Mouse (Mus musculus) liver, embryonic 16.5 days (tissue): Measurements from ENCODE around the gene Tmem52b. TPM values are rescaled to one million over a fixed set of nuclear protein-coding genes. Genes with fewer than 3 reads are reported as not detected.

Experiments
- ATAC-seq: fragments of 200-750 bp; cut with Nextera tagmentation; 2 replicates; pipeline ENCODE4 v1.8.0; 2017; ENCODE audit warnings: low read depth, mild to moderate bottlenecking, moderate number of reproducible peaks, moderate library complexity
- H3K27ac ChIP-seq: fragments of 300-500 bp; sonication (generic); 2 replicates; pipeline ENCODE4 v1.5.1; 2014; ENCODE audit warnings: mild to moderate bottlenecking, low read length
- H3K27me3 ChIP-seq: fragments of 300-500 bp; sonication (generic); 2 replicates; pipeline ENCODE4 v1.6.1; 2014; ENCODE audit warnings: low read depth, low read length, mixed read lengths; ENCODE audit not compliant: control insufficient read depth, insufficient read depth
- H3K36me3 ChIP-seq: fragments of 300-500 bp; sonication (generic); 2 replicates; pipeline ENCODE4 v1.6.1; 2014; ENCODE audit warnings: mild to moderate bottlenecking; ENCODE audit not compliant: control insufficient read depth, insufficient read depth
- H3K4me1 ChIP-seq: fragments of 300-500 bp; sonication (generic); 2 replicates; pipeline ENCODE4 v1.6.1; 2014; ENCODE audit warnings: low read depth, low read length, mixed read lengths; ENCODE audit not compliant: control insufficient read depth
- H3K4me2 ChIP-seq: fragments of 300-500 bp; sonication (generic); 2 replicates; pipeline ENCODE4 v1.6.1; 2014; ENCODE audit warnings: low read depth, low read length, mixed read lengths
- H3K4me3 ChIP-seq: fragments of 300-500 bp; sonication (generic); 2 replicates; pipeline ENCODE4 v1.5.1; 2014; ENCODE audit warnings: low read depth, mild to moderate bottlenecking, low read length
- H3K9ac ChIP-seq: fragments of 300-500 bp; sonication (generic); 2 replicates; pipeline ENCODE4 v1.6.1; 2014; ENCODE audit warnings: low read depth, low read length
- H3K9me3 ChIP-seq: fragments of 300-500 bp; sonication (generic); replicated peaks from 2 replicates; pipeline ENCODE4 v1.6.1; 2016; ENCODE audit warnings: low read length; ENCODE audit not compliant: control insufficient read depth
- WGBS: fragments of 180-500 bp; shearing (Covaris S2); extraction: QIAGEN DNeasy Blood & Tissue Kit; methylation state at CpG from one replicate; pipeline ENCODE4 v1.1.7; 2014; ENCODE audit not compliant: insufficient replicate concordance; 5-methylcytosine and 5-hydroxymethylcytosine counted together
- polyA plus RNA-seq: library from polyadenylated mRNA; unstranded; fragments of >200 nt; fragmentation: Nextera tagmentation; extraction: Ambion mirVana; gene quantifications from 2 replicates; pipeline ENCODE4 v1.2.1, GENCODE M21; 2015

Tmem52b gene
- polyA plus RNA-seq, 1 experiment from 2014 or later, result not detected

GRCm38 (mm10) chr6:129503471-129503870 is 8.9 kb upstream of the Tmem52b start:
- ATAC-seq, result no peak
- Histone ChIP-seq H3K9ac (no peak overlapping the region), H3K36me3 (no peaks in the 10 kb centered on the region), H3K27ac (no peak overlapping the region), H3K4me1 (no peaks in the 10 kb centered on the region), H3K27me3 (no peaks in the 10 kb centered on the region), H3K4me2 (no peak overlapping the region), H3K9me3 (no peaks in the 10 kb centered on the region), H3K4me3 (no peak overlapping the region)
- 48% methylated on average over 2 of the region's 2 CpGs for WGBS

GRCm38 (mm10) chr6:129507024-129507423 is 5.3 kb upstream of the Tmem52b start, which contains the start of gene Olr1:
Gene Olr1, minus strand, starts transcription at chr6:129507165.
- H3K4me2 ChIP-seq, result no peak within 1 kb of the TSS
- no peak within 1 kb of the TSS for H3K27ac ChIP-seq
- H3K4me1 ChIP-seq, result no peaks in the 10 kb centered on the region
- no peak within 1 kb of the TSS for H3K9ac ChIP-seq
- no peak for ATAC-seq
- no peaks in the 10 kb centered on the region for H3K27me3 ChIP-seq
- no peak within 1 kb of the TSS for H3K4me3 ChIP-seq
- 36% methylated on average over 9 of the region's 9 CpGs for WGBS
- H3K9me3 ChIP-seq, result no peaks in the 10 kb centered on the region
- H3K36me3 ChIP-seq, result no peaks in the 10 kb centered on the region

GRCm38 (mm10) chr6:129510120-129510911 is 2.0 kb upstream of the Tmem52b start:
- WGBS, result 56% methylated on average over 6 of the region's 6 CpGs
- Histone ChIP-seq H3K36me3 (no peaks in the 10 kb centered on the region), H3K27ac (no peak overlapping the region), H3K27me3 (no peaks in the 10 kb centered on the region), H3K4me1 (no peaks in the 10 kb centered on the region), H3K9ac (no peak overlapping the region), H3K9me3 (no peaks in the 10 kb centered on the region), H3K4me2 (no peak overlapping the region), H3K4me3 (no peak overlapping the region)
- peak; percentile 81 for ATAC-seq

- no peak overlapping the region for H3K9ac ChIP-seq
- no peak overlapping the region for H3K4me3 ChIP-seq
- WGBS, result 41% methylated on average over 8 of the region's 8 CpGs
- no peaks in the 10 kb centered on the region for H3K4me1 ChIP-seq
- ATAC-seq, result no peak
- no peaks in the 10 kb centered on the region for H3K9me3 ChIP-seq
- no peaks in the 10 kb centered on the region for H3K27me3 ChIP-seq
- no peaks in the 10 kb centered on the region for H3K36me3 ChIP-seq
- H3K4me2 ChIP-seq, result no peak overlapping the region
- H3K27ac ChIP-seq, result no peak overlapping the region
Measured at GRCm38 (mm10) chr6:129512868-129513267, 513 bp downstream of the Tmem52b start.

- ATAC-seq, result no peak
- 56% methylated on average over 1 of the region's 1 CpGs for WGBS
- H3K4me1 ChIP-seq, result no peaks in the 10 kb centered on the region
- no peak overlapping the region for H3K4me2 ChIP-seq
- H3K9me3 ChIP-seq, result no peaks in the 10 kb centered on the region
- no peaks in the 10 kb centered on the region for H3K36me3 ChIP-seq
- no peaks in the 10 kb centered on the region for H3K27me3 ChIP-seq
- no peak overlapping the region for H3K9ac ChIP-seq
- H3K4me3 ChIP-seq, result no peak overlapping the region
- no peak overlapping the region for H3K27ac ChIP-seq
Measured at GRCm38 (mm10) chr6:129513409-129513808, 1.1 kb downstream of the Tmem52b start.

GRCm38 (mm10) chr6:129514376-129514775 is 2.0 kb downstream of the Tmem52b start:
- H3K36me3 ChIP-seq, result no peaks in the 10 kb centered on the region
- no peaks in the 10 kb centered on the region for H3K9me3 ChIP-seq
- H3K9ac ChIP-seq, result no peak overlapping the region
- no peaks in the 10 kb centered on the region for H3K4me1 ChIP-seq
- ATAC-seq, result no peak
- WGBS, result 47% methylated on average over 2 of the region's 2 CpGs
- H3K27ac ChIP-seq, result no peak overlapping the region
- no peaks in the 10 kb centered on the region for H3K27me3 ChIP-seq
- H3K4me2 ChIP-seq, result no peak overlapping the region
- no peak overlapping the region for H3K4me3 ChIP-seq

- Histone ChIP-seq H3K9me3 (no peaks in the 10 kb centered on the region), H3K4me2 (no peak overlapping the region), H3K9ac (no peak overlapping the region), H3K36me3 (no peaks in the 10 kb centered on the region), H3K27me3 (no peaks in the 10 kb centered on the region), H3K4me1 (no peaks in the 10 kb centered on the region), H3K27ac (no peak overlapping the region), H3K4me3 (no peak overlapping the region)
- ATAC-seq, result no peak
- WGBS, result 80% methylated on average over 3 of the region's 3 CpGs
Measured at GRCm38 (mm10) chr6:129515068-129515467, 2.7 kb downstream of the Tmem52b start.

- H3K9ac ChIP-seq, result no peak overlapping the region
- no peaks in the 10 kb centered on the region for H3K27me3 ChIP-seq
- H3K9me3 ChIP-seq, result no peaks in the 10 kb centered on the region
- H3K4me1 ChIP-seq, result no peaks in the 10 kb centered on the region
- H3K36me3 ChIP-seq, result no peaks in the 10 kb centered on the region
- 53% methylated on average over 10 of the region's 10 CpGs for WGBS
- H3K4me2 ChIP-seq, result no peak overlapping the region
- ATAC-seq, result no peak
- no peak overlapping the region for H3K27ac ChIP-seq
- no peak overlapping the region for H3K4me3 ChIP-seq
Measured at GRCm38 (mm10) chr6:129516388-129516787, 4.0 kb downstream of the Tmem52b start.

- no peaks in the 10 kb centered on the region for H3K27me3 ChIP-seq
Measured at GRCm38 (mm10) chr6:129517752-129518408, 5.5 kb downstream of the Tmem52b start.

More at GRCm38 (mm10) chr6:129517752-129518408, 5.5 kb downstream of the Tmem52b start:
- Histone ChIP-seq H3K9me3 (no peaks in the 10 kb centered on the region), H3K27ac (no peak overlapping the region), H3K36me3 (no peaks in the 10 kb centered on the region), H3K4me1 (no peaks in the 10 kb centered on the region), H3K4me3 (no peak overlapping the region), H3K9ac (no peak overlapping the region), H3K4me2 (no peak overlapping the region)
- 32% methylated on average over 2 of the region's 2 CpGs for WGBS
- peak; percentile 60 for ATAC-seq
